24 mouse cellular contexts compared by ENCODE assay signal in genomic region chr9:64987651-64988050, GRCm38 (mm10). TPM values are rescaled to one million over a fixed set of nuclear protein-coding genes. Genes with fewer than 3 reads are reported as not detected.
DNase-seq lines count a peak whose midpoint lies in the region; ATAC-seq lines count a peak whose summit lies in the region.
"Had no signal": no experiment of that assay in that cellular context is flagged by ENCODE, and none has a peak within 500 bp of the region (broad histone marks: within the 10 kb centered on the region; RNA-seq: fewer than 3 reads in every experiment).

No protein-coding gene starts in this region.

- WGBS in midbrain, embryonic 11.5 days = 86% methylated on average over 2 of the region's 2 CpGs
- 94% methylated on average over 2 of the region's 2 CpGs for WGBS in midbrain, embryonic 16.5 days

- peak; percentile 58 for DNase-seq in heart, adult 11 months
- no peak for DNase-seq in heart, postnatal 25 days (ENCODE audit: low spot score)
- peak; percentile 72 for DNase-seq in midbrain, embryonic 11.5 days (ENCODE audit: low spot score, missing footprints)
- DNase-seq in gonadal fat pad, adult 2 months (ENCODE audit: low read depth) = peak; percentile 8
- no peak for DNase-seq in layer of hippocampus, adult 11-12 months (ENCODE audit: low spot score)
- DNase-seq: adrenal gland, adult 2 months; adrenal gland, adult 8-10 months; adrenal gland, postnatal 10 days; adrenal gland, postnatal 14 days; adrenal gland, postnatal 25 days; adrenal gland, postnatal 36 days; B cell, adult 2 months; cerebellum, adult 11 months; cerebellum, adult 11-12 months; cerebellum, adult 18-20 months had no signal

- no peak overlapping the region for H3K27ac ChIP-seq in midbrain, embryonic 11.5 days (ENCODE audit: low read depth, low read length)
- H3K27ac ChIP-seq in midbrain, embryonic 16.5 days (ENCODE audit: low read length) = no peak overlapping the region

- no peaks in the 10 kb centered on the region for H3K4me1 ChIP-seq in midbrain, embryonic 11.5 days (ENCODE audit: control insufficient read depth, insufficient read depth, low read length)
- no peaks in the 10 kb centered on the region for H3K4me1 ChIP-seq in midbrain, embryonic 16.5 days (ENCODE audit: control insufficient read depth, insufficient read depth, low read length)

- H3K9ac ChIP-seq in midbrain, embryonic 11.5 days (ENCODE audit: low read length) = no peak overlapping the region
- no peak overlapping the region for H3K9ac ChIP-seq in midbrain, embryonic 16.5 days (ENCODE audit: low read depth, low read length)

- H3K4me2 ChIP-seq in midbrain, embryonic 11.5 days = no peak overlapping the region
- no peak overlapping the region for H3K4me2 ChIP-seq in midbrain, embryonic 16.5 days (ENCODE audit: low read length)

- H3K4me3 ChIP-seq in midbrain, embryonic 11.5 days (ENCODE audit: low read depth, low read length) = no peak overlapping the region
- H3K4me3 ChIP-seq in midbrain, embryonic 16.5 days (ENCODE audit: low read depth, low read length) = no peak overlapping the region

- H3K36me3 ChIP-seq in midbrain, embryonic 11.5 days (ENCODE audit: control insufficient read depth, insufficient read depth, low read length) = peaks cover 29% of the 10 kb centered on the region
- peaks cover 42% of the 10 kb centered on the region for H3K36me3 ChIP-seq in midbrain, embryonic 16.5 days (ENCODE audit: control insufficient read depth, insufficient read depth, low read length)

- intact Hi-C loops in heart, postnatal 25 days (cut with DNase I) = no loop called here

- no peak for ATAC-seq in midbrain, embryonic 11.5 days (ENCODE audit: low FRiP score)
- ATAC-seq in midbrain, embryonic 16.5 days = no peak
- ATAC-seq: activated CD4-positive, CD25-positive, alpha-beta regulatory T cell, adult 4 months; CD4-positive, CD25-positive, alpha-beta regulatory T cell, adult 4 months; Patski had no signal

- H3K9me3 ChIP-seq in midbrain, embryonic 11.5 days (ENCODE audit: control insufficient read depth, low read length) = no peaks in the 10 kb centered on the region
- H3K9me3 ChIP-seq in midbrain, embryonic 16.5 days (replicated peaks; ENCODE audit: control insufficient read depth, low read length, poor library complexity, severe bottlenecking) = no peaks in the 10 kb centered on the region
- H3K9me3 ChIP-seq: G1E had no signal

- no peaks in the 10 kb centered on the region for H3K27me3 ChIP-seq in midbrain, embryonic 11.5 days (ENCODE audit: control insufficient read depth, insufficient read depth, low read length)
- no peaks in the 10 kb centered on the region for H3K27me3 ChIP-seq in midbrain, embryonic 16.5 days (ENCODE audit: control insufficient read depth, insufficient read depth, low read depth, low read length)
- H3K27me3 ChIP-seq: CH12.LX, Patski had no signal

RNA-seq across cellular contexts. Expression of gene Ints14, which starts 26.9 kb away (rescaled TPM):
- 10 to 100 TPM; 16.1 to 16.4 TPM for total RNA-seq in heart, postnatal 25 days (2021)
- 78.5 and 84.3 TPM in 2 replicates for polyA plus RNA-seq in midbrain, embryonic 11.5 days (2014; fragmentation: Nextera tagmentation; extraction: Ambion mirVana)
- 35.1 and 37.1 TPM in 2 replicates for polyA plus RNA-seq in midbrain, embryonic 16.5 days (2015; fragmentation: Nextera tagmentation; extraction: Ambion mirVana)
- polyA plus RNA-seq in gonadal fat pad, adult 2 months (2012; rRNA removed) = 17.1 and 17.7 TPM in 2 replicates

RNA-seq across cellular contexts. Expression of gene Hacd3, which starts 33.8 kb away (rescaled TPM):
- total RNA-seq in heart, postnatal 25 days (2021) = 10 to 100 TPM; 17.3 to 18.5 TPM
- 97.5 and 104 TPM in 2 replicates for polyA plus RNA-seq in midbrain, embryonic 11.5 days (2014; fragmentation: Nextera tagmentation; extraction: Ambion mirVana)
- 241 and 246 TPM in 2 replicates for polyA plus RNA-seq in midbrain, embryonic 16.5 days (2015; fragmentation: Nextera tagmentation; extraction: Ambion mirVana)
- 36.9 and 43.2 TPM in 2 replicates for polyA plus RNA-seq in gonadal fat pad, adult 2 months (2012; rRNA removed)

RNA-seq across cellular contexts. Expression of gene Slc24a1, which starts 36.2 kb away (rescaled TPM):
- under 1 TPM; 0.08 to 0.10 TPM for total RNA-seq in heart, postnatal 25 days (2021)
- not detected in 2 replicates for polyA plus RNA-seq in midbrain, embryonic 11.5 days (2014; fragmentation: Nextera tagmentation; extraction: Ambion mirVana)
- polyA plus RNA-seq in midbrain, embryonic 16.5 days (2015; fragmentation: Nextera tagmentation; extraction: Ambion mirVana) = 0.10 and 0.20 TPM in 2 replicates
- 0.04 TPM in 2 replicates for polyA plus RNA-seq in gonadal fat pad, adult 2 months (2012; rRNA removed)
- total RNA-seq: adrenal gland, adult 18-20 months; adrenal gland, adult 2 months; adrenal gland, adult 8-10 months; adrenal gland, postnatal 25 days; adrenal gland, postnatal 36 days; MEL had no signal
- polyA plus RNA-seq: adrenal gland, adult 2 months; C2C12; G1E had no signal

RNA-seq across cellular contexts. Expression of gene Dpp8, which starts 44.6 kb away (rescaled TPM):
- 10 to 100 TPM; 57.4 to 68.0 TPM for total RNA-seq in heart, postnatal 25 days (2021)
- 33.4 and 34.7 TPM in 2 replicates for polyA plus RNA-seq in midbrain, embryonic 11.5 days (2014; fragmentation: Nextera tagmentation; extraction: Ambion mirVana)
- 39.3 and 42.7 TPM in 2 replicates for polyA plus RNA-seq in midbrain, embryonic 16.5 days (2015; fragmentation: Nextera tagmentation; extraction: Ambion mirVana)
- polyA plus RNA-seq in gonadal fat pad, adult 2 months (2012; rRNA removed) = 44.8 and 55.8 TPM in 2 replicates

Comparison
In these comparisons a context has a peak if more than half of its experiments do, and no peak if none do; other contexts are left out.
1. DNase-seq: peak in heart, adult 11 months (single experiment), midbrain, embryonic 11.5 days (single experiment) and gonadal fat pad, adult 2 months (single experiment); none in heart, postnatal 25 days (single experiment) and layer of hippocampus, adult 11-12 months (single experiment).